Mouse (Mus musculus) ES-E14 (cell line): ENCODE results near the gene Tcf19. TPM values are rescaled to one million over a fixed set of nuclear protein-coding genes. Genes with fewer than 3 reads are reported as not detected.

Experiments
- DNase-seq: peaks from one replicate; pipeline ENCODE4 v3.0.0-alpha.2; 2013; ENCODE audit warnings: low read depth, low spot score
- H3K27ac ChIP-seq: 2 replicates; pipeline ENCODE4 v1.5.1; 2012; ENCODE audit warnings: low read depth, mild to moderate bottlenecking, low read length, moderate library complexity, mixed read lengths; ENCODE audit not compliant: poor library complexity, insufficient read depth, severe bottlenecking
- H3K36me3 ChIP-seq: 2 replicates; pipeline ENCODE4 v1.6.1; 2012; ENCODE audit warnings: mild to moderate bottlenecking, low read length, moderate library complexity, mixed read lengths; ENCODE audit not compliant: control insufficient read depth, poor library complexity, insufficient read depth, severe bottlenecking
- H3K4me1 ChIP-seq, 2 experiments: fragments of 150-350 bp in 1 of 2; sonication (generic) in 1 of 2; 2 replicates each; pipeline ENCODE4 v1.6.1; 2012; ENCODE audit warnings: low read length in 2 of 2, mild to moderate bottlenecking in 1 of 2, mixed read lengths in 1 of 2; ENCODE audit not compliant: control insufficient read depth in 2 of 2, insufficient read depth in 2 of 2, poor library complexity in 1 of 2
- H3K4me3 ChIP-seq, 2 experiments: fragments of 150-350 bp in 1 of 2; sonication (generic) in 1 of 2; 2 replicates each; pipeline ENCODE4 v1.5.1; 2012; ENCODE audit warnings: low read length in 2 of 2, low read depth in 1 of 2, mild to moderate bottlenecking in 1 of 2, mixed read lengths in 1 of 2; ENCODE audit not compliant: insufficient read depth in 1 of 2, poor library complexity in 1 of 2, severe bottlenecking in 1 of 2
- H3K9ac ChIP-seq: 2 replicates; pipeline ENCODE4 v1.6.1; 2012; ENCODE audit warnings: low read depth, mild to moderate bottlenecking, low read length, mixed read lengths; ENCODE audit not compliant: poor library complexity, insufficient read depth, severe bottlenecking
- H3K9me3 ChIP-seq: fragments of 150-350 bp; sonication (generic); 2 replicates; pipeline ENCODE4 v1.6.1; 2012; ENCODE audit warnings: low read depth, mild to moderate bottlenecking, low read length; ENCODE audit not compliant: control insufficient read depth, insufficient read depth
- CHD2 ChIP-seq: IDR thresholded peaks from 2 replicates; pipeline ENCODE4 v1.6.1; 2014; ENCODE audit warnings: mild to moderate bottlenecking, low read depth, low read length, inconsistent platforms
- HCFC1 ChIP-seq: IDR thresholded peaks from 2 replicates; pipeline ENCODE4 v1.6.1; 2012; ENCODE audit warnings: low read length, inconsistent platforms, borderline replicate concordance; ENCODE audit not compliant: insufficient read depth
- MAFK ChIP-seq: IDR thresholded peaks from 2 replicates; pipeline ENCODE4 v1.6.1; 2014; ENCODE audit warnings: mild to moderate bottlenecking, low read depth, low read length, inconsistent platforms; ENCODE audit not compliant: insufficient read depth
- ZC3H11A ChIP-seq: IDR thresholded peaks from 2 replicates; pipeline ENCODE4 v1.6.1; 2012; ENCODE audit warnings: low read depth, mild to moderate bottlenecking, inconsistent platforms, low read length, borderline replicate concordance
- ZNF384 ChIP-seq: IDR thresholded peaks from 2 replicates; pipeline ENCODE4 v1.6.1; 2012; ENCODE audit warnings: low read depth, low read length, inconsistent platforms
- in situ Hi-C, 2 experiments: fragments of 600-800 bp; cut with MboI; formaldehyde crosslinking; loops; one replicate each; pipeline ENCODE4 v1.15.1; 2025; ENCODE audit warnings: low sequenced_read_pairs in 2 of 2, inconsistent platforms in 1 of 2; ENCODE audit not compliant: unreplicated experiment in 2 of 2
- total RNA-seq: library from RNA; depleted of rRNA; stranded (reverse); fragments of 300-350 nt; gene quantifications from 2 replicates; pipeline ENCODE4 v1.2.3, GENCODE M21; 2012

Tcf19 gene
- total RNA-seq, 1 experiment, result 10.5 TPM

DNA sequence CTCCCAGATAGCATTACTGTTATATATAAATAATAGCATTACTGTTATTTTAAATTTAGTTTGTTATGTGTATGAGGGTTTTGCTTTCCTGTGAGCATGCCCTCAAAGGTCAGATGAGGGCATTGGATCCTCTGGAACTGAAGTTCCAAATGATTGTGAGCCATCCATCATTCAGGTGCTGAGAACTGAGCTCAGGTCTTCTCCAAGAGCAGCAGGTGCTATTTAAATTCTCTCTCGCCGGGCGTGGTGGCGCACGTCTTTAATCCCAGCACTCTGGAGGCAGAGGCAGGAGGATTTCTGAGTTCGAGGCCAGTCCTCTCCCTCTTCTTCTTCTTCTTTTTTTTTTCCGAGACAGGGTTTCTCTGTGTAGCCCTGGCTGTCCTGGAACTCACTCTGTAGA is 19.5 kb downstream of the Tcf19 start:
- Histone ChIP-seq H3K9me3 (no peaks in the 10 kb centered on the region), H3K4me3 (no peak overlapping the region), H3K4me1 (peaks cover 2 to 21% of the 10 kb centered on the region in 2 experiments; a peak in 3 of 4 replicates), H3K36me3 (no peaks in the 10 kb centered on the region), H3K27ac (no peak overlapping the region), H3K9ac (no peak overlapping the region)
- TF ChIP-seq MAFK (no peak), HCFC1 (no peak), ZC3H11A (no peak), ZNF384 (no peak), CHD2 (no peak)
- in situ Hi-C loops, result no loop called here
- DNase-seq, result no peak

- TF ChIP-seq CHD2 (0 out of 2 replicates have a peak, but pooled peaks have one; percentile 26), HCFC1 (no peak), ZC3H11A (no peak)
- Histone ChIP-seq H3K27ac (peak overlapping the region; percentile 80; the same call in 1 of the 2 replicates), H3K4me3 (peak overlapping the region in 1 of 2 experiments; percentile 22; a peak in 1 of 4 replicates), H3K36me3 (no peaks in the 10 kb centered on the region), H3K9ac (peak overlapping the region; percentile 30; the same call in 1 of the 2 replicates), H3K9me3 (no peaks in the 10 kb centered on the region), H3K4me1 (peaks cover 2 to 28% of the 10 kb centered on the region in 2 experiments; a peak in 3 of 4 replicates)
- peak; percentile 63 for DNase-seq
- in situ Hi-C loops, result no loop called here
Observed at GRCm38 (mm10) chr17:35490320-35490719, 26.3 kb downstream of the Tcf19 start.

DNA sequence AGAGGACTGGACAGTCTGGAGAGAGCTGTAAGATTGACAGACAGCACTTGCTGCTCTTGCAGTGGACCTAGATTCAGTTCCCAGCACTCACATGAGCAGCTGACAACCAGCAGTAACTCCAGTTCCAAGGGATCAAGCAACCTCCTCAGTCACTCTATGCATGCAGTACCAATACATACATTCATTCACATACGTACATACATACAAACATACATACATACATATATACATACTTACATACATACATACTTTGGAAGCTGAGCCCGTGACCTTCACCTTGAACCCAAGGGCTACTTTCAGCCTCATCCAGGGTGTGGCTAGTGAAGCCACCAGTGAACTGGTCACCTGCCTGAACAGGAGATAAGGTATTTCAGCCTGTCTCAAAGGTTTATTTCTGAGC is 28.6 kb downstream of the Tcf19 start:
- TF ChIP-seq MAFK (no peak), ZNF384 (no peak), CHD2 (no peak), HCFC1 (no peak), ZC3H11A (no peak)
- H3K4me1 ChIP-seq, result peaks cover 2 to 28% of the 10 kb centered on the region in 2 experiments; a peak in 3 of 4 replicates
- no peaks in the 10 kb centered on the region for H3K36me3 ChIP-seq
- no peak overlapping the region for H3K9ac ChIP-seq
- H3K27ac ChIP-seq, result peak overlapping the region; percentile 63; the same call in 1 of the 2 replicates
- DNase-seq, result no peak
- in situ Hi-C loops, result no loop called here
- H3K9me3 ChIP-seq, result no peaks in the 10 kb centered on the region
- no peak overlapping the region for H3K4me3 ChIP-seq

GRCm38 (mm10) chr17:35486726-35487125 is 29.9 kb downstream of the Tcf19 start:
- in situ Hi-C loops, result no loop called here
- TF ChIP-seq CHD2 (no peak), ZC3H11A (no peak), MAFK (no peak), ZNF384 (peak; percentile 58; the same call in 1 of the 2 replicates), HCFC1 (no peak)
- DNase-seq, result no peak
- no peaks in the 10 kb centered on the region for H3K36me3 ChIP-seq
- no peaks in the 10 kb centered on the region for H3K9me3 ChIP-seq
- peak overlapping the region; percentile 52 for H3K27ac ChIP-seq
- peak overlapping the region in 1 of 2 experiments; percentile 10; a peak in 1 of 4 replicates for H3K4me3 ChIP-seq
- peaks cover 2 to 28% of the 10 kb centered on the region in 2 experiments; a peak in 3 of 4 replicates for H3K4me1 ChIP-seq
- H3K9ac ChIP-seq, result peak overlapping the region; percentile 6; the same call in 1 of the 2 replicates

GRCm38 (mm10) chr17:35485702-35486101 is 30.9 kb downstream of the Tcf19 start:
- TF ChIP-seq ZNF384 (no peak), MAFK (no peak), HCFC1 (peak; percentile 43; the same call in 1 of the 2 replicates), CHD2 (no peak), ZC3H11A (no peak)
- peak overlapping the region; percentile 78 for H3K27ac ChIP-seq
- H3K9ac ChIP-seq, result no peak overlapping the region
- no peaks in the 10 kb centered on the region for H3K36me3 ChIP-seq
- H3K4me3 ChIP-seq, result no peak overlapping the region
- peaks cover 2 to 22% of the 10 kb centered on the region in 2 experiments; a peak in 3 of 4 replicates for H3K4me1 ChIP-seq
- no peaks in the 10 kb centered on the region for H3K9me3 ChIP-seq
- peak; percentile 74 for DNase-seq
- in situ Hi-C loops, result no loop called here
